Mouse (Mus musculus) mature B cell (primary cell): ENCODE results near the gene Plxna3.

Experiments used
- in situ Hi-C: fragments of 300-500 bp; cut with MboI; formaldehyde crosslinking; loops from 2 replicates; pipeline ENCODE4 v1.14.3; 2019

The Plxna3 gene

DNA sequence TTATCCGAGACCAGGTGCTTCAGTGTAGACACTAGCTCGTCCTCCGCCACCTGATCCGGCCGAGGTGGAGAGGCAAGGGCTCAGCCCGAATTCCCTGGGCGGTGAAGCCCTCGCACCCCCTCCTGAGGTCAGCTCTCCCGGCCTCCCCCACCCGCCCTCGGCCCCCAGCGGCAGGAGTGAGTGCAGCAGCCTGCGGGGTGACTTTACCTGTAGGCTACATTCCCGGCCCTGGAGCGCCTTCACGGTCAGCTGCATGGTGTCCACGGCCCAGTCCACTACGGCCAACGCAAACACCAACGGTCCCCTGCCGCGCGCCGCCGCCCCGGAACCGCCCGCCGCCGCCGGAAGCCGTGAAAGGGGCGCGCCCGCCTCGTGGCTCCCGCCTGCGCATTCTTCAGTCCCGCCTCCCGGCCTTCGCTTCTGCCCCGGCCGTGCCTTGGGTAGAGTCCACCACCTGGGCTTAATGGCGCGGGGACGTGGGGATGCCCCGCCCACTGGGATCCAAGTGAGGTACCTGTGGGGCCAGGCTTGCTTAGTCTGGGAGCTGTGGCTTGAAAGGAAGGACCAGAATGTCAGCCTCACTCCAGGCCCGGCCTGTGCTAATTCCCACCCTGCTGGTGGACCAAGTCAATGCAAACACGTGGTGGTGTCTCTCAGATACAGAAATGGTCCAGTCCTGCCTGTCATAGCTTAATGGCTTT is 39.5 kb downstream of the Plxna3 start:
- in situ Hi-C loops, result no loop called here

DNA sequence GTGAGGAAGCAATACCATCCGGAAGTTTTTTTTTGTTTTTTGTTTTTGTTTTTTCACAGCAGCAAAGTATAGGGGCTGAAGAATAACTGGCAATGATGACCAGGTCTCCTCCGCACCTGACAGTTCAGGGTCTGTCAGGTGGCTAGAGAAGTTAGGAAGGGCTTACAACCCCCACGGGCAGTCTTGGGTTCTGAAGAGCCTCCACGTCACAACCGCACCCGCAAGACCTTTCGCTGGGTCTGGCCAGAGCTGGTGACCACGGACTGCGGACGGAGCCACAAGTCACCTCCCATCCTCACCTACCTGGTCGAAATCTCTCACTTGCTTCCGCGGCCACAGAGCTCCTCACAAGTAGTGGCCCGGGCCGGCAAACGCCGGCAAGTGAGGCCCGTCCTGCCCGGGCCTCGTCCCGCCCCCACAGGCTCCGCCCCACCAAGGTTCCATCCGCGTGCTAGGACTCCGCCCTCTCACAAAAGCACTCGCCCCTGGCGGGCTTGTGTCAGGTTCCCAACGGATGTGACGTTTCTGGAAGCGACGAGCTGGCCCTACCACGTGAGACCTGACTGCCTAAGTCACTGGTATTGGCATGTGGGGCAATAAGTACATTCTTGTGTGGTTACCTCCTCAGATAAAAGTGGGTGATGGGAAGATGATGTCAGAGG is 44.2 kb downstream of the Plxna3 start, which contains the start of the genes Ubl4a and Slc10a3:
Gene Ubl4a, minus strand, starts transcription at position 331 of the 662 bp plus-strand sequence.
Gene Slc10a3, minus strand, starts transcription at position 462 of the 662 bp plus-strand sequence.
- in situ Hi-C loops, result no loop called here

DNA sequence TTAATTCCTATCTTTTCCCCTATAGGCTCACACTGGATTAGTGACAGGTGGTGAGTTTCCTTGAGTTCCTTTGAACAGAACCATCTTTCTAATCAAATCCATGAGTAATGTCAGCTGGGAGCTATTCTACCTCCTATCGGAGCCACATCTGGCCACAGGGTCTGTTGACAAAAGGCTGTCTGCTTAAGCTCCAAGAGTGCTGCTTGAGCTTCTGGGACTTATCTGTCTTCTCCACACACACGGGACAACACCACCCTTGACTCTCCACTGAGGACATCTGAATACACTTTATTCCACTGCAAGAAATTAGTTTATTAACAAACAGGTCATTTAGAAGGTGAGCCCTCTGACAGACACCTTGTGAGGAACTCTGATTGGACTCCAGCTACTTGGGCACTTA is 55.6 kb downstream of the Plxna3 start:
- in situ Hi-C loops, result no loop called here

DNA sequence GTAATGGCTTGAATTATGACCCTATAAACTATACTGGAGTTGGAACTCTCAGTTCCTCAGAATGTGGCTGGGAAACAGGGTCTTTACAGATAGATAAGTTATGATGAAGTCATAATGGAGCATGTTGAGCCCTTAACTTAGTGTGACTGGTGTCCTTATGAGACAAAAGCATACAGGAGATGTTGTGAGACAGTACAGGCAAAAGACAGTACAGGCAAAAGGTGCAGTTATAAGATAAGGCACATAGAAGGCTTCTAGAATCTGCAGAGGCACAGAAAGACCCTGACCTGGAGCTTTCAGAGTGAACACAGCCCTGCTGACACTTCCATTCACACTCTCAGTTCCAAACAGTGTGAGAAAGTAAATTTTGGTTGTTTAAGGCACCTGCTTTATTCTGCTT is 59.3 kb downstream of the Plxna3 start:
- in situ Hi-C loops, result no loop called here

DNA sequence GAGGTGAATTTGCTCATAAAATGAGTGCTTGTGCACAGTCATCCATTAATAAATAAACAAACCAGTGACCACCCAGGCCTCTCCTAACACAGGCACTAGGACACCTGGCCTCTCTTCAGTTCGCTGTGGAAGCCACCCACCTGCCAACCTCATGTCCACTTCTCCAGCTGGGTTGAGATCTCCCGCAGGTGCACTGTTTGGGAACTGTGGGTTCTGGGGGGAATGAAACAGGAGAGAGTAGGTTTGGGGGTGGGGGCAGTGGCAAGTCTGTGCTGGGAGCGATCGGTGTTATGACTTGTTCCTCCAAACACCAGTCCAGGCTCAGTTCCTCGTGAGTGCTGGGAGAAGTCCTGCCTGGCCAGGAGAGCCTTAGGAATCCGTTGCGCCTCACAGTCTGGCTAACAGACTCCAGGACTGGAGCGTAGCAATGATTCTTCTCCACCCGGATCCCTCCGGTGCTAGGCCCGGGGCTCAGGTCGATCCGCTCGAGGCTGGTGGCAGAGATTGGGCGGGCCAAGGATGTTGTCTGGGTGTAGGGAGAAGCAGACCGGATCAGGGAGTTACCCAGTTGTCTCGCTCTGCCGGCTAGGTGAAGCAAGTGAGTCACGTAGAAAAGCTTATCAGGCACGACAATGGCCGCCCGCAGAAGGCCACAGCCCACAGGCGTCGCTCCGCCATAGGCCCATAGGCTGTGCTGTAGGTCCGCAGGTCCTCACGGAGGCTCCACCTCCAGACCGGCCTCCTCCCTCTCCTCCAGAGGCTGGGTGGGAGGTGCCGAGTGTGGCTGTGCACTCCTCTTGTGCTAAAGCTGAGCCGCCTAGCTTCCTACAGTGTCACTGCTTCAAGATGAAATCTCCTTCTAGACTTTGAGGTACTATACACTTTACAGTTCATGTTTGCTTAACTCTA is 63.9 kb downstream of the Plxna3 start, which contains the start of the genes Fam3a and Ikbkg:
Gene Fam3a, minus strand, starts transcription at position 738 of the 909 bp plus-strand sequence.
Gene Ikbkg, plus strand, starts transcription at position 756 of the 909 bp plus-strand sequence.
- in situ Hi-C loops, result loop anchor here (10.0 kb wide), 1 partner anchor 148 kb away; the partner anchor contains the start of gene Flna
